Mouse (Mus musculus) kidney, adult 2 months (tissue): ENCODE results near the gene Bcl11b.

ENCODE experiments used
- CTCF ChIP-seq: fragments of 200-500 bp; conservative IDR thresholded peaks from 2 replicates; pipeline ENCODE4 v1.5.1; 2011; ENCODE audit warnings: low read depth, mild to moderate bottlenecking, control low read depth, low read length, moderate library complexity, mixed read lengths; ENCODE audit not compliant: insufficient read depth, insufficient read length
- POLR2A ChIP-seq: fragments of 200-500 bp; IDR thresholded peaks from one replicate; pipeline ENCODE4 v1.6.1; 2011; ENCODE audit warnings: low read depth, low read length, control low read depth

GRCm38 (mm10) chr12:107976571-107977001 is 26.8 kb downstream of the Bcl11b start:
- TF ChIP-seq POLR2A (no peak), CTCF (no peak)
